Mouse (Mus musculus) intestine, postnatal 0 days (tissue): Measurements from ENCODE around the gene Ufl1. TPM values are rescaled to one million over a fixed set of nuclear protein-coding genes. Genes with fewer than 3 reads are reported as not detected.
A peak's percentile ranks its signal among the peaks of the same experiment; 100 is the strongest.
"Not testable (repeated sequence)": the region's sequence is repeated elsewhere in the genome, so short reads cannot be mapped to it uniquely, and the experiment has no call there.

Experiments
- ATAC-seq: fragments of 200-750 bp; cut with Nextera tagmentation; 2 replicates; pipeline ENCODE4 v1.8.0; 2017; ENCODE audit warnings: mild to moderate bottlenecking, moderate TSS enrichment, moderate library complexity
- H3K27ac ChIP-seq: fragments of 300-500 bp; sonication (generic); 2 replicates; pipeline ENCODE4 v1.5.1; 2014; ENCODE audit warnings: mild to moderate bottlenecking, low read depth, low read length, moderate library complexity
- H3K27me3 ChIP-seq: fragments of 300-500 bp; sonication (generic); replicated peaks from 2 replicates; pipeline ENCODE4 v1.6.1; 2014; ENCODE audit warnings: low read length, mixed read lengths; ENCODE audit not compliant: control insufficient read depth, insufficient read depth
- H3K36me3 ChIP-seq: fragments of 300-500 bp; sonication (generic); 2 replicates; pipeline ENCODE4 v1.6.1; 2014; ENCODE audit warnings: mild to moderate bottlenecking, moderate library complexity; ENCODE audit not compliant: control insufficient read depth, insufficient read depth
- H3K4me1 ChIP-seq: fragments of 300-500 bp; sonication (generic); replicated peaks from 2 replicates; pipeline ENCODE4 v1.6.1; 2014; ENCODE audit warnings: antibody characterized with exemption, low read length, mixed read lengths; ENCODE audit not compliant: control insufficient read depth, insufficient read depth
- H3K4me2 ChIP-seq: fragments of 300-500 bp; sonication (generic); replicated peaks from 2 replicates; pipeline ENCODE4 v1.6.1; 2014; ENCODE audit warnings: low read depth, mild to moderate bottlenecking, moderate library complexity
- H3K4me3 ChIP-seq: fragments of 300-500 bp; sonication (generic); 2 replicates; pipeline ENCODE4 v1.5.1; 2014; ENCODE audit warnings: low read depth, low read length
- H3K9ac ChIP-seq: fragments of 300-500 bp; sonication (generic); 2 replicates; pipeline ENCODE4 v1.6.1; 2014; ENCODE audit warnings: mild to moderate bottlenecking, low read depth, low read length
- H3K9me3 ChIP-seq: fragments of 300-500 bp; sonication (generic); 2 replicates; pipeline ENCODE4 v1.6.1; 2016; ENCODE audit warnings: mixed run types; ENCODE audit not compliant: control insufficient read depth
- CTCF ChIP-seq: sonication (generic); IDR thresholded peaks from 2 replicates; pipeline ENCODE4 v1.5.1; 2016; ENCODE audit warnings: low read depth, mild to moderate bottlenecking, control low read depth, antibody characterized with exemption, moderate library complexity
- WGBS: fragments of 180-500 bp; shearing (Covaris S2); extraction: QIAGEN DNeasy Blood & Tissue Kit; methylation state at CpG from one replicate; pipeline ENCODE4 v1.1.7; 2014; 5-methylcytosine and 5-hydroxymethylcytosine counted together
- polyA plus RNA-seq: library from polyadenylated mRNA; unstranded; fragments of >200 nt; fragmentation: Nextera tagmentation; extraction: Ambion mirVana; gene quantifications from 2 replicates; pipeline ENCODE4 v1.2.1, GENCODE M21; 2015

Gene Ufl1
- 35.0 and 43.1 TPM in 2 replicates for polyA plus RNA-seq

DNA sequence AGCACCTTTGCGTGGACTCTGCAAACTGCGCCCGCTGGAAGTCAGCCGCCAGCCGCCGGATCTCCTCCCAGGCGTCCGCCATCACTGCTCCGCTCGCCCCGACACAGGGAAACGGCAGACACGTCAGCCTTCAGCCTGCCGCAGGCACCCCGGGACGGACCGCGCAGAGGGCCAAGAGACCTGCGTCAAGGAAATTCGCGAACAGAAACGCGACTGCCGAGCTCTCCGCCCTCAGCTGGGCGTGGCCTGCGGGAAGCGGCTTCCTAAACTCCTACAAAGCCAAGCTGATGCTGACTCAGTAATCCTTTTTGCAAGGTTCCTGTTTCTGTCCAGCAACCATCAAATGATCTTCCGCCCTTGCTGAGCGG is at the start of gene Ufl1:
Gene Ufl1 (minus strand): TSS at position 151 of the 368 bp plus-strand sequence.
- TF ChIP-seq CTCF, result no peak
- Histone ChIP-seq H3K9ac (peak within 1 kb of the TSS; percentile 94), H3K4me1 (no peaks in the 10 kb centered on the region), H3K27ac (peak within 1 kb of the TSS; percentile 98), H3K4me3 (peak within 1 kb of the TSS; percentile 87), H3K9me3 (0 out of 2 replicates have a peak, but pooled peaks cover 2% of the 10 kb centered on the region), H3K27me3 (no peaks in the 10 kb centered on the region), H3K36me3 (peaks cover 17% of the 10 kb centered on the region), H3K4me2 (peak within 1 kb of the TSS; percentile 69)
- WGBS, result under 1% methylated on average over 30 of the region's 30 CpGs
- peak; percentile 99 for ATAC-seq

DNA sequence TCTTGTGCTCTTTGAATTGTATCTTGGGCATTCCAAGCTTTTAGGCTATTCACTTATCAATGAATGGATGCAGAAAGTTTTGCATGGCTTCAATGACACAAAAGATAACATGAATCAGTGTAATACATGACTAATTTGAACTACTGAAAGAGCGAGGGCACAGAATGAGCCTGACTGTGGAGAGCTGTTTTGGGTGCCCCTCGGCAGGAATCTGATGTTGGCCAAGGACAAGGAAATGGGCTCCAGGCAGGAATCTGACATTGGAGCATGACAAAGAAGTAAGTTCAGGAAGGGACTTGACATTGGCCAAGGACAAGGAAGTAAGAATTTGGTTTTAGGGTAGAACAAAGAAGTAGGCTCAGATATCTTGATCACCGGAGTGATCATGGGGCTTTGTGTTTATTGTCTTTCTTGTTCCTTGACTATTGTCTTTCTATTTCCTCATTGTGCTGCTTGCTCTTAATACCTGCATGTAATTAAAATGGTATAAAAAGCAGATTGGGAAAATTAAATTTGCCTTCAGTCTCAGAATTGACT is 44.1 kb upstream of the Ufl1 start:
- 89% methylated on average over 3 of the region's 3 CpGs for WGBS
- H3K4me2 ChIP-seq, result no peak overlapping the region
- ATAC-seq, result no peak
- H3K27ac ChIP-seq, result no peak overlapping the region
- no peak for TF ChIP-seq CTCF
- H3K27me3 ChIP-seq, result no peaks in the 10 kb centered on the region
- no peaks in the 10 kb centered on the region for H3K36me3 ChIP-seq
- H3K9me3 ChIP-seq, result no peaks in the 10 kb centered on the region
- H3K4me1 ChIP-seq, result no peaks in the 10 kb centered on the region
- H3K4me3 ChIP-seq, result no peak overlapping the region
- H3K9ac ChIP-seq, result no peak overlapping the region

DNA sequence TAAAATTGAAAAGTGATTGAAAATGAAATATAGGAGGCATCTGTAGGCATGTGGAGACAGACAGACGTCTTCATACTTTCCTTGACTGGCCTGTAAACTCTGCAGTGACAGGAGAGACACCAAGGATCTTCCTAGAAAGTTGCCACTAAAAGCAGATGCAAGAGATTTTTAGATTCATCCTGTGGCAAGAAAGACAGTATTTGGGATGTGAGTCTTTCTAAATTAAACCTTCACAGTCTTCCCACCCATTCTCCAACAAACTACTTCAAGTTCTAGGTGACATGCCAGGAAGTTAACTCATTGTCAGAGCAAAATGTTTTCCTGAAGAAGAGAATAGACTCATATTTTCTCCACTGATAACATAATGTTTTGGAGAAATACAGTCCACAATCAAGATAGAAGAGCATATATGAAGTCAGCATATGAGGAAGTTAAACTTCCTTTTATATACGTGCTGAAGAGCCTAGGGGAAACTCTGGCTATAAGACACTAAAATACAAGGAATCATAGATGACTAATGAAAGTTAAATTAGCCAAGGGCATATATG is 41.1 kb upstream of the Ufl1 start:
- H3K27ac ChIP-seq, result no peak overlapping the region
- H3K36me3 ChIP-seq, result no peaks in the 10 kb centered on the region
- H3K4me1 ChIP-seq, result no peaks in the 10 kb centered on the region
- H3K9me3 ChIP-seq, result no peaks in the 10 kb centered on the region
- WGBS, result 66% methylated on average over 2 of the region's 2 CpGs
- no peak for ATAC-seq
- no peaks in the 10 kb centered on the region for H3K27me3 ChIP-seq
- no peak overlapping the region for H3K9ac ChIP-seq
- no peak overlapping the region for H3K4me2 ChIP-seq
- H3K4me3 ChIP-seq, result no peak overlapping the region
- no peak for TF ChIP-seq CTCF

DNA sequence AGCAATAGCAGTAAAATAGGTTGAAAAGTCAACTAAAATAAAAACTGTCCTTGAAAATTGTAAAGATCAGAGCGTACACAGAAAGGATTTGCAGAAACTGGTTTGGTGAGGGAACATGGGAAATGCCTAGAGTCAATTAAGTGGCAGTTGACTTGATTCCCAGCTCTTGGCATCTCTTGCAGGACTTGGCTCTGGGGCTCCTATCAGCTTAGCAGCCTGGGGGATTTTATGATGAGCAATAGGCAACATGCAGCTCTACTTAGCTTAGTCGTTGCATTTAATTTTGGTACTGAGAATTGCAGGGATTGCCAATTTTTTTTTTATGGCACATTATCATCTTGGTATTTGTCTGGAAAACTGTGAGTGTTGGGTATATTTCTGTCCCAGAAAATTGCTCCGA is 32.1 kb upstream of the Ufl1 start:
- H3K9me3 ChIP-seq, result no peaks in the 10 kb centered on the region
- H3K4me1 ChIP-seq, result no peaks in the 10 kb centered on the region
- TF ChIP-seq CTCF, result no peak
- H3K4me2 ChIP-seq, result no peak overlapping the region
- H3K27ac ChIP-seq, result no peak overlapping the region
- ATAC-seq, result no peak
- no peak overlapping the region for H3K9ac ChIP-seq
- H3K36me3 ChIP-seq, result no peaks in the 10 kb centered on the region
- H3K27me3 ChIP-seq, result no peaks in the 10 kb centered on the region
- H3K4me3 ChIP-seq, result no peak overlapping the region
- 68% methylated on average over 3 of the region's 3 CpGs for WGBS

GRCm38 (mm10) chr4:25285002-25285401 is 3.4 kb upstream of the Ufl1 start:
- ATAC-seq, H3K9me3 ChIP-seq, H3K4me3 ChIP-seq, H3K27me3 ChIP-seq, H3K4me2 ChIP-seq, H3K4me1 ChIP-seq, H3K36me3 ChIP-seq, H3K9ac ChIP-seq, H3K27ac ChIP-seq: not testable (repeated sequence)
- WGBS, result 91% methylated on average over 1 of the region's 1 CpGs

DNA sequence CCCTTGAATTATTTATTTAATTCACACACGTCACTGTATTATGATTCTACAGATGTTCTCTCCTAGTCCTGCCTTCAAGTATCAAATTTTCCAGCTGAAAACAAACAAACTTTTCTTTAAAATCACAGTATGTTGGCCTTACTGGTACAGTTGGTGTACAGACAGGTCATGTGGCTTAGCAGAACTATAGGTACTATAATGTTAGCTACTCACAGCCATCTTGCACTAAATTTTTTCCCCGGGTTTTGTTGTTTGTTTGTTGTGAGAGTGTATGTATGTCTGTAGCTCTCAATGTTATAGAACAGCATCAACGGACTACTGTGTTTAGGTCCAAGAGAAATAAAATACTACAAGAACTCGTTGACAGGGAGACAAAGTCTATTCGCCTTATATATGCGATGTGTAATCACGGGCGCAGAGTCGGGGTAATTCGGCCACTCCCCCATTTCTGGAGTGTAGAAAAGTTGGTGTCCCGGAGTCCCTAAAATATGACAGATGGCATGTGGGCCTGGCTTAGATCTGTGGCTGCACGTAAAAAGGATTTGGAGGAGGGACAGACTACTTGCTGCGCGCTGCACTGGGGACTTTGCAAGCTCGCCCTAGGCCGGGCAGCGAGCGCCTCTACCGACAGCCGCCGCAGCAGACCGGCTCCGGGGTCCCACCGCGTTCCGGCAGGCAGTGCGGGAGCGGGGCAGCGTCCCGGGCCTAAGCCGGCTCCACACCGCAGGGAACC is 517 bp downstream of the Ufl1 start:
- Histone ChIP-seq H3K4me2 (peak overlapping the region; percentile 69), H3K4me1 (no peaks in the 10 kb centered on the region), H3K27me3 (no peaks in the 10 kb centered on the region), H3K4me3 (peak overlapping the region; percentile 87), H3K27ac (peak overlapping the region; percentile 98), H3K9ac (peak overlapping the region; percentile 94), H3K36me3 (peaks cover 19% of the 10 kb centered on the region), H3K9me3 (0 out of 2 replicates have a peak, but pooled peaks cover 2% of the 10 kb centered on the region)
- WGBS, result 2% methylated on average over 19 of the region's 32 CpGs
- peak; percentile 64 for TF ChIP-seq CTCF
- peak; percentile 91 for ATAC-seq
